Mouse (Mus musculus) MEL (cell line): ENCODE measurements around the gene Ttll6. TPM values are rescaled to one million over a fixed set of nuclear protein-coding genes. Genes with fewer than 3 reads are reported as not detected.

ENCODE experiments used
- DNase-seq: peaks from one replicate; pipeline ENCODE4 v3.0.0; 2011; ENCODE audit warnings: low read depth, low spot score
- H3K27ac ChIP-seq: 2 replicates; pipeline ENCODE4 v1.5.1; 2012; ENCODE audit warnings: low read depth, mild to moderate bottlenecking, control low read depth, low read length, moderate library complexity; ENCODE audit not compliant: control insufficient read depth
- H3K27me3 ChIP-seq, 2 experiments: fragments of 150-350 bp in 1 of 2; sonication (generic) in 1 of 2; 2 replicates each; pipeline ENCODE4 v1.6.1; 2012; ENCODE audit warnings: low read length in 2 of 2, mild to moderate bottlenecking in 2 of 2, improper control_type of control experiment in 1 of 2, moderate library complexity in 1 of 2; ENCODE audit not compliant: insufficient read depth in 2 of 2, control insufficient read depth in 1 of 2
- H3K36me3 ChIP-seq, 2 experiments: 2 replicates each; pipeline ENCODE4 v1.6.1; 2012 to 2014; ENCODE audit warnings: low read length in 2 of 2, improper control_type of control experiment in 1 of 2, inconsistent platforms in 1 of 2, mild to moderate bottlenecking in 1 of 2; ENCODE audit not compliant: insufficient read depth in 2 of 2, control insufficient read depth in 1 of 2
- H3K4me1 ChIP-seq, 2 experiments: fragments of 150-350 bp in 1 of 2; sonication (generic) in 1 of 2; 2 replicates each; pipeline ENCODE4 v1.6.1; 2012; ENCODE audit warnings: low read length in 2 of 2, improper control_type of control experiment in 1 of 2, mild to moderate bottlenecking in 1 of 2; ENCODE audit not compliant: insufficient read depth in 2 of 2, control insufficient read depth in 1 of 2
- H3K4me3 ChIP-seq, 2 experiments: fragments of 150-350 bp in 1 of 2; sonication (generic) in 1 of 2; 2 replicates each; pipeline ENCODE4 v1.5.1; 2012; ENCODE audit warnings: low read depth in 2 of 2, low read length in 2 of 2, mild to moderate bottlenecking in 2 of 2, moderate library complexity in 2 of 2, control low read depth in 1 of 2, improper control_type of control experiment in 1 of 2; ENCODE audit not compliant: control insufficient read depth in 1 of 2, insufficient read depth in 1 of 2
- H3K79me2 ChIP-seq: 2 replicates; pipeline ENCODE4 v1.6.1; 2012; ENCODE audit warnings: mild to moderate bottlenecking, low read length, moderate library complexity; ENCODE audit not compliant: control insufficient read depth, poor library complexity, insufficient read depth
- H3K9ac ChIP-seq: 2 replicates; pipeline ENCODE4 v1.6.1; 2012; ENCODE audit warnings: low read depth, mild to moderate bottlenecking, control low read depth, low read length, moderate library complexity; ENCODE audit not compliant: control insufficient read depth, poor library complexity, severe bottlenecking
- H3K9me3 ChIP-seq: fragments of 150-350 bp; sonication (generic); replicated peaks from 2 replicates; pipeline ENCODE4 v1.6.1; 2012; ENCODE audit warnings: mild to moderate bottlenecking, low read length, improper control_type of control experiment, moderate library complexity; ENCODE audit not compliant: insufficient read depth
- BHLHE40 ChIP-seq: IDR thresholded peaks from 2 replicates; pipeline ENCODE4 v1.6.1; 2012; ENCODE audit warnings: low read depth, mild to moderate bottlenecking, inconsistent platforms, low read length, improper control_type of control experiment, borderline replicate concordance
- CTCF ChIP-seq, 3 experiments: IDR thresholded peaks in 2 of 3; conservative IDR thresholded peaks in 1 of 3; 2 replicates each; pipeline ENCODE4 v1.5.1; 2011 to 2012; ENCODE audit warnings: low read length in 3 of 3, low read depth in 2 of 3, mild to moderate bottlenecking in 2 of 3, improper control_type of control experiment in 1 of 3, inconsistent platforms in 1 of 3, mixed read lengths in 1 of 3, moderate library complexity in 1 of 3; ENCODE audit not compliant: control insufficient read depth in 1 of 3, insufficient read depth in 1 of 3, poor library complexity in 1 of 3, severe bottlenecking in 1 of 3
- E2F4 ChIP-seq: IDR thresholded peaks from 2 replicates; pipeline ENCODE4 v1.6.1; 2011; ENCODE audit warnings: low read depth, low read length, improper control_type of control experiment, borderline replicate concordance
- ETS1 ChIP-seq: IDR thresholded peaks from 2 replicates; pipeline ENCODE4 v1.6.1; 2012; ENCODE audit warnings: low read depth, mild to moderate bottlenecking, inconsistent platforms, low read length, improper control_type of control experiment, moderate library complexity
- HCFC1 ChIP-seq: IDR thresholded peaks from 2 replicates; pipeline ENCODE4 v1.6.1; 2012; ENCODE audit warnings: low read depth, mild to moderate bottlenecking, inconsistent platforms, low read length, improper control_type of control experiment, moderate library complexity
- JUND ChIP-seq: IDR thresholded peaks from 2 replicates; pipeline ENCODE4 v1.6.1; 2011; ENCODE audit warnings: low read depth, mild to moderate bottlenecking, improper control_type of control experiment, low read length
- MAFK ChIP-seq: IDR thresholded peaks from 2 replicates; pipeline ENCODE4 v1.6.1; 2011; ENCODE audit warnings: low read depth, mild to moderate bottlenecking, low read length, improper control_type of control experiment, borderline replicate concordance
- MAZ ChIP-seq: IDR thresholded peaks from 2 replicates; pipeline ENCODE4 v1.6.1; 2012; ENCODE audit warnings: low read depth, mild to moderate bottlenecking, inconsistent platforms, low read length, improper control_type of control experiment
- MYB ChIP-seq: IDR thresholded peaks from 2 replicates; pipeline ENCODE4 v1.6.1; 2011; ENCODE audit warnings: mild to moderate bottlenecking, low read depth, low read length, improper control_type of control experiment
- RAD21 ChIP-seq: IDR thresholded peaks from 2 replicates; pipeline ENCODE4 v1.6.1; 2011; ENCODE audit warnings: mild to moderate bottlenecking, low read depth, low read length, improper control_type of control experiment
- SMC3 ChIP-seq: IDR thresholded peaks from 2 replicates; pipeline ENCODE4 v1.6.1; 2011; ENCODE audit warnings: low read depth, low read length, improper control_type of control experiment
- TCF12 ChIP-seq: IDR thresholded peaks from 2 replicates; pipeline ENCODE4 v1.6.1; 2014; ENCODE audit warnings: low read depth, mild to moderate bottlenecking, inconsistent platforms, low read length, improper control_type of control experiment, moderate library complexity
- UBTF ChIP-seq: IDR thresholded peaks from 2 replicates; pipeline ENCODE4 v1.6.1; 2012; ENCODE audit warnings: low read depth, mild to moderate bottlenecking, inconsistent platforms, low read length, improper control_type of control experiment, moderate library complexity, borderline replicate concordance; ENCODE audit not compliant: insufficient read depth
- USF1 ChIP-seq: IDR thresholded peaks from 2 replicates; pipeline ENCODE4 v1.6.1; 2014; ENCODE audit warnings: low read depth, mild to moderate bottlenecking, inconsistent platforms, low read length, improper control_type of control experiment, moderate library complexity
- ZC3H11A ChIP-seq: IDR thresholded peaks from 2 replicates; pipeline ENCODE4 v1.6.1; 2012; ENCODE audit warnings: low read depth, mild to moderate bottlenecking, inconsistent platforms, low read length, improper control_type of control experiment
- ZKSCAN1 ChIP-seq: IDR thresholded peaks from 2 replicates; pipeline ENCODE4 v1.6.1; 2012; ENCODE audit warnings: low read depth, mild to moderate bottlenecking, inconsistent platforms, low read length, improper control_type of control experiment, moderate library complexity
- polyA plus RNA-seq, 2 experiments: library from polyadenylated mRNA; stranded (reverse) in 1 of 2; unstranded in 1 of 2; fragments of >175 nt in 1 of 2; fragments of >200 nt in 1 of 2; gene quantifications; 2 replicates each; pipeline versions ENCODE4 v1.2.1 to v1.2.4; 2012; ENCODE audit warnings: low replicate concordance in 2 of 2, low read depth in 1 of 2; ENCODE audit not compliant: insufficient read length in 2 of 2, insufficient read depth in 1 of 2, missing spikeins in 1 of 2
- total RNA-seq: library from RNA; depleted of rRNA; stranded (reverse); fragments of 300-350 nt; gene quantifications from 2 replicates; pipeline ENCODE4 v1.2.3, GENCODE M21; 2012

The Ttll6 gene
- total and polyA plus RNA-seq, 3 experiments = 0.03 TPM; not detected in 2

DNA sequence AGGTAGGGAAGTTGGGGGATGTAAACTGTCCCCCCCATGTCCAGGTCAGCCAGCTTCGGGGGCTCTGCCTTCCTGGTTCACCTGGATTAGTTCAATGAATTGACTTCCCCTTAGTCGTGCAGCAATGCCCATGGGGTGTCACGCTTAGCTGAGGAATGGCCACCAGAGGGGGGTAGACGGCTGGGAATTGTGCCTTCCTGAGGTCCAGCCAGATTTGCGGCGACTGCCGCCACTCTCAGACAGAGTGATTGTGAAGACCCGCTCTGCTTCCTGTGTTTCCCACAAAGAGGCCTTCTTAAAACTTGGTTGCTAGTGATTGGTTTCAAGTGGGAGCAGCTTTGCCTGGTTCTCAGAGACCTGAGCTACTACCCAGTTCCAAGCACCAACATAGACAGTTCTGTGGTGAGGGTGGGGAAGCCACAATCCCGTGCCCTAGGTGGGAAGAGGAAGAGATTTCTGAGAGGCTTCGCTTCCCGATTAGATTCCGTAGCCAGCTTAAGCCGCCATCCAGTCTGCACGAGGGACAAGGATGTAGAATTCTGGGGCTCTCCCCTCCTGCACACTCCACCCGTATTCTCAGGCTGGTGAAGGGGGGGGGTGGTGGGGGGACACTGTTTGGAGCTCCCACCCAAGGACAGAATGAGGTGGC is 12.2 kb downstream of the Ttll6 start:
- TF ChIP-seq CTCF (IDR thresholded peaks at IDR 0.05 in 2 of 3, conservative IDR thresholded peaks at IDR 0.05 in 1 of 3; ENCODE audit: control insufficient read depth in 1 of 3, insufficient read depth in 1 of 3, low read depth in 2 of 3, low read length in 3 of 3, poor library complexity in 1 of 3, severe bottlenecking in 1 of 3) (peak; percentile 51 to 88 (median 85)), RAD21 (peak; percentile 85), ZC3H11A (peak; percentile 71), TCF12 (no peak), SMC3 (peak; percentile 93)
- no peaks in the 10 kb centered on the region for H3K36me3 ChIP-seq
- peaks cover 15 to 23% of the 10 kb centered on the region in 2 experiments for H3K27me3 ChIP-seq
- DNase-seq = peak; percentile 68
- H3K4me3 ChIP-seq = no peak overlapping the region
- H3K79me2 ChIP-seq = no peaks in the 10 kb centered on the region
- no peaks in the 10 kb centered on the region for H3K4me1 ChIP-seq
- H3K27ac ChIP-seq = no peak overlapping the region
- H3K9ac ChIP-seq = no peak overlapping the region
- H3K9me3 ChIP-seq = no peaks in the 10 kb centered on the region

GRCm38 (mm10) chr11:96147471-96147870 is 13.9 kb downstream of the Ttll6 start:
- Histone ChIP-seq H3K27ac (no peak overlapping the region), H3K9me3 (no peaks in the 10 kb centered on the region), H3K79me2 (no peaks in the 10 kb centered on the region), H3K27me3 (peaks cover 17 to 29% of the 10 kb centered on the region in 2 experiments), H3K9ac (no peak overlapping the region), H3K4me1 (no peaks in the 10 kb centered on the region; a peak in 1 of 4 replicates), H3K36me3 (no peaks in the 10 kb centered on the region), H3K4me3 (no peak overlapping the region)
- DNase-seq = no peak
- TF ChIP-seq E2F4 (no peak), MYB (no peak), HCFC1 (no peak), MAFK (no peak), USF1 (no peak)

GRCm38 (mm10) chr11:96164769-96165168 is 31.2 kb downstream of the Ttll6 start:
- H3K36me3 ChIP-seq = no peaks in the 10 kb centered on the region
- DNase-seq = no peak
- H3K4me3 ChIP-seq = no peak overlapping the region
- TF ChIP-seq JUND (no peak), MAZ (no peak), ZKSCAN1 (no peak), ETS1 (no peak), BHLHE40 (no peak), MAFK (no peak), UBTF (no peak)
- TF ChIP-seq, all 39 proteins: peak for 0
- no peaks in the 10 kb centered on the region for H3K9me3 ChIP-seq
- no peaks in the 10 kb centered on the region for H3K4me1 ChIP-seq
- peaks cover 19 to 46% of the 10 kb centered on the region in 2 experiments for H3K27me3 ChIP-seq
- no peak overlapping the region for H3K9ac ChIP-seq
- no peak overlapping the region for H3K27ac ChIP-seq
- no peaks in the 10 kb centered on the region for H3K79me2 ChIP-seq
